Mouse (Mus musculus) thymus, postnatal 36 days (tissue): ENCODE data around the gene Dab2ip.
A peak's percentile ranks its signal among the peaks of the same experiment; 100 is the strongest.

Experiments
- DNase-seq, 2 experiments: peaks; one replicate each; pipeline ENCODE4 v3.0.0; 2022; ENCODE audit warnings: mixed read lengths in 2 of 2

Dab2ip gene

GRCm38 (mm10) chr2:35596796-35597195, 38.7 kb downstream of the Dab2ip start:
- no peak for DNase-seq

- no peak for DNase-seq
Observed at GRCm38 (mm10) chr2:35598819-35599218, 40.8 kb downstream of the Dab2ip start.

- DNase-seq = no peak
Observed at GRCm38 (mm10) chr2:35601665-35602064, 43.6 kb downstream of the Dab2ip start.

- no peak for DNase-seq
Observed at GRCm38 (mm10) chr2:35607476-35607875, 49.4 kb downstream of the Dab2ip start.

- no peak for DNase-seq
Observed at GRCm38 (mm10) chr2:35608856-35609255, 50.8 kb downstream of the Dab2ip start.

GRCm38 (mm10) chr2:35609317-35609716, 51.3 kb downstream of the Dab2ip start:
- DNase-seq = no peak

GRCm38 (mm10) chr2:35610168-35610951, 52.3 kb downstream of the Dab2ip start:
- no peak for DNase-seq

- DNase-seq = no peak
Observed at GRCm38 (mm10) chr2:35610976-35611375, 52.9 kb downstream of the Dab2ip start.

- DNase-seq = no peak
Observed at GRCm38 (mm10) chr2:35611645-35612044, 53.6 kb downstream of the Dab2ip start.

- DNase-seq = no peak
Observed at GRCm38 (mm10) chr2:35612297-35612696, 54.2 kb downstream of the Dab2ip start.

GRCm38 (mm10) chr2:35613946-35614353, 55.9 kb downstream of the Dab2ip start:
- DNase-seq = no peak

- DNase-seq = no peak
Observed at GRCm38 (mm10) chr2:35614411-35614810, 56.3 kb downstream of the Dab2ip start.

GRCm38 (mm10) chr2:35615366-35615765, 57.3 kb downstream of the Dab2ip start:
- no peak for DNase-seq

GRCm38 (mm10) chr2:35615977-35616376, 57.9 kb downstream of the Dab2ip start:
- no peak for DNase-seq

- DNase-seq = no peak
Observed at GRCm38 (mm10) chr2:35616891-35617658, 59.0 kb downstream of the Dab2ip start.

GRCm38 (mm10) chr2:35618981-35619380, 60.9 kb downstream of the Dab2ip start:
- DNase-seq = no peak

GRCm38 (mm10) chr2:35619532-35619931, 61.5 kb downstream of the Dab2ip start:
- no peak for DNase-seq

- DNase-seq = no peak
Observed at GRCm38 (mm10) chr2:35620364-35621224, 62.5 kb downstream of the Dab2ip start.

- DNase-seq = no peak
Observed at GRCm38 (mm10) chr2:35621225-35621519, 63.1 kb downstream of the Dab2ip start.

- DNase-seq = peak; percentile 20 to 47
Observed at GRCm38 (mm10) chr2:35621796-35622195, 63.7 kb downstream of the Dab2ip start.

GRCm38 (mm10) chr2:35622261-35623103, 64.4 kb downstream of the Dab2ip start:
- DNase-seq = no peak

- DNase-seq = no peak
Observed at GRCm38 (mm10) chr2:35623104-35623377, 65.0 kb downstream of the Dab2ip start.
